Comparison of ENCODE assay signal across 16 mouse cellular contexts in genomic region chr13:57722329-57722936, GRCm38 (mm10).
A peak's percentile ranks its signal among the peaks of the same experiment; 100 is the strongest.
DNase-seq lines count a peak whose midpoint lies in the region; ATAC-seq lines count a peak whose summit lies in the region.
"Had no signal": no experiment of that assay in that cellular context is flagged by ENCODE, and none has a peak within 500 bp of the region (broad histone marks: within the 10 kb centered on the region; RNA-seq: fewer than 3 reads in every experiment).

No protein-coding gene starts in this region.

- H3K9me3 ChIP-seq in embryonic facial prominence, embryonic 14.5 days (ENCODE audit: control insufficient read depth, low read length): no peaks in the 10 kb centered on the region
- no peaks in the 10 kb centered on the region for H3K9me3 ChIP-seq in embryonic facial prominence, embryonic 10.5 days
- H3K9me3 ChIP-seq in neural tube, embryonic 13.5 days: no peaks in the 10 kb centered on the region
- H3K9me3 ChIP-seq: limb, embryonic 15.5 days had no signal

- ATAC-seq in embryonic facial prominence, embryonic 14.5 days (ENCODE audit: low read depth): no peak
- no peak for ATAC-seq in neural tube, embryonic 13.5 days (ENCODE audit: low read depth)

- no peak overlapping the region for H3K4me2 ChIP-seq in embryonic facial prominence, embryonic 14.5 days (ENCODE audit: low read depth, low read length)
- H3K4me2 ChIP-seq in neural tube, embryonic 13.5 days: no peak overlapping the region
- H3K4me2 ChIP-seq: limb, embryonic 15.5 days had no signal

- no peaks in the 10 kb centered on the region for H3K36me3 ChIP-seq in embryonic facial prominence, embryonic 14.5 days (ENCODE audit: control insufficient read depth, insufficient read depth, low read length)
- no peaks in the 10 kb centered on the region for H3K36me3 ChIP-seq in embryonic facial prominence, embryonic 10.5 days (replicated peaks)
- no peaks in the 10 kb centered on the region for H3K36me3 ChIP-seq in neural tube, embryonic 13.5 days
- H3K36me3 ChIP-seq: limb, embryonic 15.5 days had no signal

- WGBS in embryonic facial prominence, embryonic 14.5 days: 52% methylated on average over 17 of the region's 17 CpGs
- 72% methylated on average over 17 of the region's 17 CpGs for WGBS in embryonic facial prominence, embryonic 10.5 days
- WGBS in neural tube, embryonic 13.5 days: 51% methylated on average over 17 of the region's 17 CpGs

- DNase-seq in embryonic facial prominence, embryonic 14.5 days (ENCODE audit: low spot score): peak; percentile 31
- DNase-seq in embryonic facial prominence, embryonic 10.5 days (ENCODE audit: low spot score): no peak
- DNase-seq in neural tube, embryonic 10.5 days (ENCODE audit: extremely low spot score, low spot score): no peak
- peak; percentile 26 for DNase-seq in mesoderm, embryonic 11.5 days (ENCODE audit: low read depth, low spot score)
- DNase-seq in frontal cortex, adult 2 months (ENCODE audit: extremely low spot score in 1 of 2, low spot score in 1 of 2): no peak
- DNase-seq in thymus, adult 18-20 months: no peak
- DNase-seq in gastrocnemius, postnatal 36 days: no peak
- DNase-seq: adrenal gland, adult 2 months; heart, adult 18-20 months; lung, adult 18-20 months; spleen, adult 18-20 months had no signal

- no peak overlapping the region for H3K9ac ChIP-seq in embryonic facial prominence, embryonic 14.5 days (ENCODE audit: low read depth, low read length)
- H3K9ac ChIP-seq in neural tube, embryonic 13.5 days: no peak overlapping the region
- H3K9ac ChIP-seq: limb, embryonic 15.5 days had no signal

- intact Hi-C loops in gastrocnemius, postnatal 36 days (cut with DNase I): no loop called here

- H3K4me3 ChIP-seq in embryonic facial prominence, embryonic 14.5 days (ENCODE audit: low read depth, low read length): no peak overlapping the region
- H3K4me3 ChIP-seq in embryonic facial prominence, embryonic 10.5 days: no peak overlapping the region
- no peak overlapping the region for H3K4me3 ChIP-seq in neural tube, embryonic 13.5 days
- H3K4me3 ChIP-seq: left cerebral cortex, adult 2 months; limb, embryonic 15.5 days had no signal

- H3K4me1 ChIP-seq in embryonic facial prominence, embryonic 14.5 days (ENCODE audit: control insufficient read depth, insufficient read depth, low read length): 0 out of 2 replicates have a peak, but pooled peaks cover 5% of the 10 kb centered on the region
- peaks cover 11% of the 10 kb centered on the region; the same call in 1 of the 2 replicates for H3K4me1 ChIP-seq in embryonic facial prominence, embryonic 10.5 days
- H3K4me1 ChIP-seq in neural tube, embryonic 13.5 days (replicated peaks): peaks cover 45% of the 10 kb centered on the region
- H3K4me1 ChIP-seq: limb, embryonic 15.5 days had no signal

- H3K27ac ChIP-seq in embryonic facial prominence, embryonic 14.5 days (replicated peaks; ENCODE audit: low read depth, low read length): no peak overlapping the region
- no peak overlapping the region for H3K27ac ChIP-seq in embryonic facial prominence, embryonic 10.5 days (replicated peaks)
- peak overlapping the region; percentile 67 for H3K27ac ChIP-seq in neural tube, embryonic 13.5 days (replicated peaks)
- H3K27ac ChIP-seq: kidney, postnatal 0 days; left cerebral cortex, adult 2 months; limb, embryonic 15.5 days; stomach, postnatal 0 days had no signal

- H3K27me3 ChIP-seq in embryonic facial prominence, embryonic 14.5 days (replicated peaks; ENCODE audit: control insufficient read depth, insufficient read depth, low read length): no peaks in the 10 kb centered on the region
- H3K27me3 ChIP-seq in embryonic facial prominence, embryonic 10.5 days (replicated peaks; ENCODE audit: low read depth, poor library complexity, severe bottlenecking): no peaks in the 10 kb centered on the region
- H3K27me3 ChIP-seq in neural tube, embryonic 13.5 days: no peaks in the 10 kb centered on the region
- H3K27me3 ChIP-seq: limb, embryonic 15.5 days had no signal

Comparison
In these comparisons a context has a peak if more than half of its experiments do, and no peak if none do; other contexts are left out.
1. DNase-seq: peak in embryonic facial prominence, embryonic 14.5 days (single experiment) and mesoderm, embryonic 11.5 days (single experiment); none in embryonic facial prominence, embryonic 10.5 days (single experiment), neural tube, embryonic 10.5 days (single experiment), frontal cortex, adult 2 months (0 of 2), thymus, adult 18-20 months (0 of 2) and gastrocnemius, postnatal 36 days (0 of 2).